Mouse (Mus musculus) forebrain, embryonic 14.5 days (tissue): ENCODE data around the gene Pld3. TPM values are rescaled to one million over a fixed set of nuclear protein-coding genes. Genes with fewer than 3 reads are reported as not detected.

Experiments
- ATAC-seq: fragments of 200-750 bp; cut with Nextera tagmentation; 2 replicates; pipeline ENCODE4 v1.8.0; 2017; ENCODE audit warnings: mild to moderate bottlenecking, moderate library complexity
- DNase-seq: peaks from one replicate; pipeline ENCODE4 v3.0.0-alpha.2; 2015; ENCODE audit warnings: low spot score
- H3K27ac ChIP-seq: fragments of 300-500 bp; sonication (generic); 2 replicates; pipeline ENCODE4 v1.5.1; 2014; ENCODE audit warnings: low read depth, mild to moderate bottlenecking, control low read depth, low read length, moderate library complexity
- H3K27me3 ChIP-seq: fragments of 300-500 bp; sonication (generic); replicated peaks from 2 replicates; pipeline ENCODE4 v1.6.1; 2014; ENCODE audit warnings: low read length, control low read depth, mixed read lengths; ENCODE audit not compliant: control insufficient read depth, insufficient read depth
- H3K36me3 ChIP-seq: fragments of 300-500 bp; sonication (generic); 2 replicates; pipeline ENCODE4 v1.6.1; 2014; ENCODE audit warnings: low read length, control low read depth; ENCODE audit not compliant: control insufficient read depth, insufficient read depth
- H3K4me1 ChIP-seq: fragments of 300-500 bp; sonication (generic); 2 replicates; pipeline ENCODE4 v1.6.1; 2014; ENCODE audit warnings: antibody characterized with exemption, low read length, control low read depth; ENCODE audit not compliant: control insufficient read depth, insufficient read depth
- H3K4me2 ChIP-seq: fragments of 300-500 bp; sonication (generic); 2 replicates; pipeline ENCODE4 v1.6.1; 2014; ENCODE audit warnings: mild to moderate bottlenecking, control low read depth, low read length
- H3K4me3 ChIP-seq: fragments of 300-500 bp; sonication (generic); 2 replicates; pipeline ENCODE4 v1.5.1; 2014; ENCODE audit warnings: low read depth, low read length, control low read depth
- H3K9ac ChIP-seq: fragments of 300-500 bp; sonication (generic); 2 replicates; pipeline ENCODE4 v1.6.1; 2014; ENCODE audit warnings: mild to moderate bottlenecking, low read length, control low read depth, moderate library complexity
- H3K9me3 ChIP-seq: fragments of 300-500 bp; sonication (generic); replicated peaks from 2 replicates; pipeline ENCODE4 v1.6.1; 2016; ENCODE audit warnings: low read length, control low read depth, mixed read lengths; ENCODE audit not compliant: control insufficient read depth
- WGBS: fragments of 180-500 bp; shearing (Covaris S2); extraction: QIAGEN DNeasy Blood & Tissue Kit; methylation state at CpG from one replicate; pipeline ENCODE4 v1.1.7; 2014; 5-methylcytosine and 5-hydroxymethylcytosine counted together
- polyA plus RNA-seq: library from polyadenylated mRNA; unstranded; fragments of >200 nt; fragmentation: Nextera tagmentation; extraction: Ambion mirVana; gene quantifications from 2 replicates; pipeline ENCODE4 v1.2.1, GENCODE M21; 2014

Pld3 gene
- polyA plus RNA-seq, 1 experiment from 2014 or later: 98.6 TPM

- Histone ChIP-seq H3K36me3 (peaks cover 83% of the 10 kb centered on the region), H3K4me3 (no peak overlapping the region), H3K4me1 (no peaks in the 10 kb centered on the region), H3K4me2 (no peak overlapping the region), H3K27ac (no peak overlapping the region), H3K9ac (no peak overlapping the region), H3K27me3 (no peaks in the 10 kb centered on the region), H3K9me3 (no peaks in the 10 kb centered on the region)
- DNase-seq (peak; percentile 42), ATAC-seq (no peak)
- WGBS: 70% methylated on average over 6 of the region's 6 CpGs
Measured at GRCm38 (mm10) chr7:27576914-27577313, 23.9 kb upstream of the Pld3 start.

- ATAC-seq (no peak), DNase-seq (no peak)
- Histone ChIP-seq H3K9ac (no peak overlapping the region), H3K27me3 (no peaks in the 10 kb centered on the region), H3K4me2 (no peak overlapping the region), H3K27ac (no peak overlapping the region), H3K9me3 (no peaks in the 10 kb centered on the region), H3K4me3 (no peak overlapping the region), H3K4me1 (no peaks in the 10 kb centered on the region), H3K36me3 (peaks cover 80% of the 10 kb centered on the region)
- 94% methylated on average over 14 of the region's 14 CpGs for WGBS
Measured at GRCm38 (mm10) chr7:27574124-27574880, 21.3 kb upstream of the Pld3 start.

- Histone ChIP-seq H3K4me3 (no peak overlapping the region), H3K27me3 (no peaks in the 10 kb centered on the region), H3K4me1 (no peaks in the 10 kb centered on the region), H3K27ac (no peak overlapping the region), H3K36me3 (peaks cover 81% of the 10 kb centered on the region), H3K9me3 (no peaks in the 10 kb centered on the region), H3K9ac (no peak overlapping the region), H3K4me2 (no peak overlapping the region)
- no peak for ATAC-seq
- no peak for DNase-seq
- 90% methylated on average over 4 of the region's 4 CpGs for WGBS
Measured at GRCm38 (mm10) chr7:27572133-27572532, 19.1 kb upstream of the Pld3 start.

- DNase-seq: no peak
- H3K9ac ChIP-seq: no peak overlapping the region
- no peaks in the 10 kb centered on the region for H3K9me3 ChIP-seq
- no peak overlapping the region for H3K4me3 ChIP-seq
- H3K27ac ChIP-seq: no peak overlapping the region
- no peaks in the 10 kb centered on the region for H3K27me3 ChIP-seq
- H3K4me1 ChIP-seq: no peaks in the 10 kb centered on the region
- 89% methylated on average over 5 of the region's 5 CpGs for WGBS
- no peak overlapping the region for H3K4me2 ChIP-seq
- peaks cover 73% of the 10 kb centered on the region for H3K36me3 ChIP-seq
- no peak for ATAC-seq
Measured at GRCm38 (mm10) chr7:27569580-27570224, 16.7 kb upstream of the Pld3 start.

GRCm38 (mm10) chr7:27560978-27561377, 8.0 kb upstream of the Pld3 start:
- no peaks in the 10 kb centered on the region for H3K9me3 ChIP-seq
- H3K36me3 ChIP-seq: peaks cover 64% of the 10 kb centered on the region
- H3K27me3 ChIP-seq: no peaks in the 10 kb centered on the region
- H3K4me2 ChIP-seq: no peak overlapping the region
- ATAC-seq (no peak), DNase-seq (no peak)
- WGBS: 81% methylated on average over 1 of the region's 1 CpGs
- H3K9ac ChIP-seq: no peak overlapping the region; the same call in 1 of the 2 replicates
- no peaks in the 10 kb centered on the region for H3K4me1 ChIP-seq
- H3K27ac ChIP-seq: no peak overlapping the region
- H3K4me3 ChIP-seq: no peak overlapping the region

GRCm38 (mm10) chr7:27560291-27560887, 7.4 kb upstream of the Pld3 start:
- no peak for ATAC-seq
- Histone ChIP-seq H3K4me1 (no peaks in the 10 kb centered on the region), H3K27ac (no peak overlapping the region), H3K4me2 (no peak overlapping the region), H3K9me3 (no peaks in the 10 kb centered on the region), H3K27me3 (no peaks in the 10 kb centered on the region), H3K4me3 (no peak overlapping the region), H3K36me3 (peaks cover 62% of the 10 kb centered on the region), H3K9ac (no peak overlapping the region)
- no peak for DNase-seq
- 89% methylated on average over 8 of the region's 8 CpGs for WGBS

GRCm38 (mm10) chr7:27552070-27552469, 948 bp downstream of the Pld3 start:
- ATAC-seq: no peak

GRCm38 (mm10) chr7:27549597-27549996, 3.4 kb downstream of the Pld3 start:
- no peak overlapping the region for H3K27ac ChIP-seq
- no peak overlapping the region for H3K4me2 ChIP-seq
- ATAC-seq: no peak
- no peaks in the 10 kb centered on the region for H3K27me3 ChIP-seq
- H3K9me3 ChIP-seq: no peaks in the 10 kb centered on the region
- no peaks in the 10 kb centered on the region for H3K36me3 ChIP-seq
- peaks cover 10% of the 10 kb centered on the region for H3K4me1 ChIP-seq
- 80% methylated on average over 6 of the region's 6 CpGs for WGBS
- no peak overlapping the region for H3K4me3 ChIP-seq
- no peak for DNase-seq
- no peak overlapping the region for H3K9ac ChIP-seq

More at GRCm38 (mm10) chr7:27552070-27552469, 948 bp downstream of the Pld3 start:
- no peak for DNase-seq
- WGBS: 62% methylated on average over 5 of the region's 5 CpGs
- Histone ChIP-seq H3K27ac (no peak overlapping the region), H3K4me2 (peak overlapping the region; percentile 81), H3K4me1 (peaks cover 10% of the 10 kb centered on the region), H3K27me3 (no peaks in the 10 kb centered on the region), H3K9me3 (no peaks in the 10 kb centered on the region), H3K36me3 (peaks cover 9% of the 10 kb centered on the region), H3K4me3 (peak overlapping the region; percentile 73), H3K9ac (peak overlapping the region; percentile 74; the same call in 1 of the 2 replicates)
